Mouse (Mus musculus) lung, adult 18-20 months (tissue): ENCODE measurements around the gene Gm14325.
"Not testable (repeated sequence)": the region's sequence is repeated elsewhere in the genome, so short reads cannot be mapped to it uniquely, and the experiment has no call there.

ENCODE experiments used
- DNase-seq, 2 experiments: peaks; one replicate each; pipeline ENCODE4 v3.0.0; 2022; ENCODE audit warnings: mixed read lengths in 2 of 2

Gene Gm14325

GRCm38 (mm10) chr2:177839901-177840663 is at the start of gene Gm14325:
TSS of gene Gm14325 (minus strand) at chr2:177840336.
- peak; percentile 83 to 85 for DNase-seq

- DNase-seq: not testable (repeated sequence)
These were observed 47.6 kb upstream of the Gm14325 start for GRCm38 (mm10) chr2:177887743-177888142.

GRCm38 (mm10) chr2:177862254-177862653 is 22.1 kb upstream of the Gm14325 start:
- DNase-seq: not testable (repeated sequence)

- not testable (repeated sequence) for DNase-seq
These were observed 3.5 kb upstream of the Gm14325 start for GRCm38 (mm10) chr2:177843666-177844065.

GRCm38 (mm10) chr2:177836756-177837155 is 3.4 kb downstream of the Gm14325 start:
- DNase-seq: not testable (repeated sequence)

- not testable (repeated sequence) for DNase-seq
These were observed 4.2 kb downstream of the Gm14325 start for GRCm38 (mm10) chr2:177835733-177836536.

- peak; percentile 42 to 51 for DNase-seq
These were observed 18.2 kb downstream of the Gm14325 start for GRCm38 (mm10) chr2:177821952-177822351.

- not testable (repeated sequence) for DNase-seq
These were observed 34.0 kb downstream of the Gm14325 start for GRCm38 (mm10) chr2:177806170-177806569.

- DNase-seq: not testable (repeated sequence)
These were observed 52.8 kb downstream of the Gm14325 start for GRCm38 (mm10) chr2:177787351-177787750.
